Mouse (Mus musculus) right cerebral cortex, adult 18-20 months (tissue): ENCODE results near the gene 1110051M20Rik.
A peak's percentile ranks its signal among the peaks of the same experiment; 100 is the strongest.

Experiments used
- DNase-seq: peaks from one replicate; pipeline ENCODE4 v3.0.0; 2022; ENCODE audit warnings: mixed read lengths

Gene 1110051M20Rik

GRCm38 (mm10) chr2:91444286-91444892 is at the start of gene 1110051M20Rik:
TSS of gene 1110051M20Rik (minus strand) at chr2:91444704.
- DNase-seq, result peak; percentile 91

- DNase-seq, result no peak
Measured at GRCm38 (mm10) chr2:91493981-91494380, 49.5 kb upstream of the 1110051M20Rik start.

- DNase-seq, result no peak
Measured at GRCm38 (mm10) chr2:91492071-91492635, 47.6 kb upstream of the 1110051M20Rik start.

- peak; percentile 26 for DNase-seq
Measured at GRCm38 (mm10) chr2:91487295-91487694, 42.8 kb upstream of the 1110051M20Rik start.

- DNase-seq, result no peak
Measured at GRCm38 (mm10) chr2:91485256-91485655, 40.8 kb upstream of the 1110051M20Rik start.

- DNase-seq, result no peak
Measured at GRCm38 (mm10) chr2:91484698-91485097, 40.2 kb upstream of the 1110051M20Rik start.

GRCm38 (mm10) chr2:91480805-91481514 is 36.5 kb upstream of the 1110051M20Rik start:
- peak; percentile 74 for DNase-seq

- DNase-seq, result no peak
Measured at GRCm38 (mm10) chr2:91480399-91480801, 35.9 kb upstream of the 1110051M20Rik start.

GRCm38 (mm10) chr2:91476841-91477240 is 32.3 kb upstream of the 1110051M20Rik start:
- no peak for DNase-seq

- DNase-seq, result no peak
Measured at GRCm38 (mm10) chr2:91476251-91476661, 31.8 kb upstream of the 1110051M20Rik start.

- DNase-seq, result no peak
Measured at GRCm38 (mm10) chr2:91475791-91476190, 31.3 kb upstream of the 1110051M20Rik start.

GRCm38 (mm10) chr2:91474358-91474757 is 29.9 kb upstream of the 1110051M20Rik start:
- DNase-seq, result peak; percentile 28

GRCm38 (mm10) chr2:91470055-91470647 is 25.6 kb upstream of the 1110051M20Rik start:
- peak; percentile 73 for DNase-seq

GRCm38 (mm10) chr2:91467613-91468012 is 23.1 kb upstream of the 1110051M20Rik start:
- no peak for DNase-seq

GRCm38 (mm10) chr2:91465934-91466333 is 21.4 kb upstream of the 1110051M20Rik start:
- DNase-seq, result no peak

- DNase-seq, result no peak
Measured at GRCm38 (mm10) chr2:91462681-91463080, 18.2 kb upstream of the 1110051M20Rik start.

GRCm38 (mm10) chr2:91462196-91462595 is 17.7 kb upstream of the 1110051M20Rik start:
- DNase-seq, result no peak

- DNase-seq, result no peak
Measured at GRCm38 (mm10) chr2:91461341-91461740, 16.8 kb upstream of the 1110051M20Rik start.

GRCm38 (mm10) chr2:91460771-91461170 is 16.3 kb upstream of the 1110051M20Rik start:
- DNase-seq, result no peak

- DNase-seq, result no peak
Measured at GRCm38 (mm10) chr2:91460076-91460475, 15.6 kb upstream of the 1110051M20Rik start.

GRCm38 (mm10) chr2:91458673-91459391 is 14.3 kb upstream of the 1110051M20Rik start:
- DNase-seq, result peak; percentile 29

GRCm38 (mm10) chr2:91458252-91458672 is 13.8 kb upstream of the 1110051M20Rik start:
- DNase-seq, result no peak
